8 mouse cellular contexts compared by ENCODE assay signal in genomic region chr12:86652570-86653041, GRCm38 (mm10). TPM values are rescaled to one million over a fixed set of nuclear protein-coding genes. Genes with fewer than 3 reads are reported as not detected.
DNase-seq lines count a peak whose midpoint lies in the region; ATAC-seq lines count a peak whose summit lies in the region.

No protein-coding gene starts in this region.

- peak; percentile 91 for DNase-seq in embryonic facial prominence, embryonic 14.5 days (ENCODE audit: low spot score)
- no peak for DNase-seq in embryonic facial prominence, embryonic 10.5 days (ENCODE audit: low spot score)
- DNase-seq in cerebellum, postnatal 25 days: peak; percentile 22 to 57
- DNase-seq in heart, adult 8-10 months (ENCODE audit: low spot score): peak; percentile 94
- peak; percentile 92 for DNase-seq in left cerebral cortex, postnatal 4 days
- DNase-seq in ovary, postnatal 36 days (ENCODE audit: low spot score): peak; percentile 58
- DNase-seq in embryo, embryonic 10.5 days (ENCODE audit: low spot score): no peak

- ATAC-seq in embryonic facial prominence, embryonic 14.5 days (ENCODE audit: low read depth): peak; percentile 80; the same call in 1 of the 2 replicates
- no peak; the same call in 1 of the 2 replicates for ATAC-seq in kidney, embryonic 15.5 days (replicated peaks; ENCODE audit: low FRiP score)

- H3K9me3 ChIP-seq in embryonic facial prominence, embryonic 14.5 days (ENCODE audit: control insufficient read depth, low read length): no peaks in the 10 kb centered on the region
- no peaks in the 10 kb centered on the region for H3K9me3 ChIP-seq in embryonic facial prominence, embryonic 10.5 days
- no peaks in the 10 kb centered on the region for H3K9me3 ChIP-seq in kidney, embryonic 15.5 days (replicated peaks)

- H3K27ac ChIP-seq in embryonic facial prominence, embryonic 14.5 days (replicated peaks; ENCODE audit: low read depth, low read length): peak overlapping the region; percentile 58; the same call in 1 of the 2 replicates
- H3K27ac ChIP-seq in embryonic facial prominence, embryonic 10.5 days (replicated peaks): no peak overlapping the region
- H3K27ac ChIP-seq in kidney, embryonic 15.5 days: peak overlapping the region; percentile 61; the same call in 1 of the 2 replicates

- H3K4me2 ChIP-seq in embryonic facial prominence, embryonic 14.5 days (ENCODE audit: low read depth, low read length): no peak overlapping the region
- H3K4me2 ChIP-seq in kidney, embryonic 15.5 days: no peak overlapping the region

- 0 out of 2 replicates have a peak, but pooled peaks cover 6% of the 10 kb centered on the region for H3K4me1 ChIP-seq in embryonic facial prominence, embryonic 14.5 days (ENCODE audit: control insufficient read depth, insufficient read depth, low read length)
- peaks cover 24% of the 10 kb centered on the region for H3K4me1 ChIP-seq in embryonic facial prominence, embryonic 10.5 days
- 0 out of 2 replicates have a peak, but pooled peaks cover 2% of the 10 kb centered on the region for H3K4me1 ChIP-seq in kidney, embryonic 15.5 days

- intact Hi-C loops in left cerebral cortex, postnatal 4 days (cut with DNase I): no loop called here

- no peaks in the 10 kb centered on the region for H3K27me3 ChIP-seq in embryonic facial prominence, embryonic 14.5 days (replicated peaks; ENCODE audit: control insufficient read depth, insufficient read depth, low read length)
- H3K27me3 ChIP-seq in embryonic facial prominence, embryonic 10.5 days (replicated peaks; ENCODE audit: low read depth, poor library complexity, severe bottlenecking): peaks cover 13% of the 10 kb centered on the region
- no peaks in the 10 kb centered on the region for H3K27me3 ChIP-seq in kidney, embryonic 15.5 days

- no peaks in the 10 kb centered on the region for H3K36me3 ChIP-seq in embryonic facial prominence, embryonic 14.5 days (ENCODE audit: control insufficient read depth, insufficient read depth, low read length)
- H3K36me3 ChIP-seq in embryonic facial prominence, embryonic 10.5 days (replicated peaks): no peaks in the 10 kb centered on the region
- H3K36me3 ChIP-seq in kidney, embryonic 15.5 days: no peaks in the 10 kb centered on the region

- WGBS in embryonic facial prominence, embryonic 14.5 days: 54% methylated on average over 4 of the region's 4 CpGs
- 79% methylated on average over 4 of the region's 4 CpGs for WGBS in embryonic facial prominence, embryonic 10.5 days
- 62% methylated on average over 4 of the region's 4 CpGs for WGBS in kidney, embryonic 15.5 days

- H3K4me3 ChIP-seq in embryonic facial prominence, embryonic 14.5 days (ENCODE audit: low read depth, low read length): no peak overlapping the region
- no peak overlapping the region for H3K4me3 ChIP-seq in embryonic facial prominence, embryonic 10.5 days
- no peak overlapping the region for H3K4me3 ChIP-seq in kidney, embryonic 15.5 days (replicated peaks)

- H3K9ac ChIP-seq in embryonic facial prominence, embryonic 14.5 days (ENCODE audit: low read depth, low read length): no peak overlapping the region
- no peak overlapping the region for H3K9ac ChIP-seq in kidney, embryonic 15.5 days

RNA-seq across cellular contexts. Expression of gene Vash1, which starts 25.9 kb away (rescaled TPM):
- 11.0 and 12.3 TPM in 2 replicates for polyA plus RNA-seq in embryonic facial prominence, embryonic 14.5 days (2014; fragmentation: Nextera tagmentation; extraction: Ambion mirVana)
- polyA plus RNA-seq in embryonic facial prominence, embryonic 10.5 days (2016; fragmentation: Nextera tagmentation; extraction: Ambion mirVana): 13.5 and 14.7 TPM in 2 replicates
- total RNA-seq in heart, adult 8-10 months (2022): 10 to 100 TPM in 3 of 4 experiments, 1 to 10 TPM in 1; 6.6 to 16.3 (median 13.3) TPM
- polyA plus RNA-seq in kidney, embryonic 15.5 days (2015; fragmentation: Nextera tagmentation; extraction: Ambion mirVana): 10.2 and 10.7 TPM in 2 replicates
- 100 to 1,000 TPM; 148 to 152 TPM for total RNA-seq in left cerebral cortex, postnatal 4 days (2021)

Comparison
In these comparisons a context has a peak if more than half of its experiments do, and no peak if none do; other contexts are left out.
1. DNase-seq: peak in embryonic facial prominence, embryonic 14.5 days (single experiment), cerebellum, postnatal 25 days (2 of 2), heart, adult 8-10 months (single experiment), left cerebral cortex, postnatal 4 days (single experiment) and ovary, postnatal 36 days (single experiment); none in embryonic facial prominence, embryonic 10.5 days (single experiment) and embryo, embryonic 10.5 days (single experiment).